Mouse (Mus musculus) forebrain, postnatal 0 days (tissue): ENCODE data around the gene Nfia. TPM values are rescaled to one million over a fixed set of nuclear protein-coding genes. Genes with fewer than 3 reads are reported as not detected.

ENCODE experiments used
- ATAC-seq: fragments of 200-750 bp; cut with Nextera tagmentation; 2 replicates; pipeline ENCODE4 v1.8.0; 2017; ENCODE audit warnings: mild to moderate bottlenecking, moderate library complexity
- DNase-seq: peaks from one replicate; pipeline ENCODE4 v3.0.0-alpha.2; 2015
- H3K27ac ChIP-seq: fragments of 300-500 bp; sonication (generic); 2 replicates; pipeline ENCODE4 v1.5.1; 2014; ENCODE audit warnings: low read depth, mild to moderate bottlenecking, antibody characterized with exemption, low read length, moderate library complexity, mixed read lengths
- H3K27me3 ChIP-seq: fragments of 300-500 bp; sonication (generic); 2 replicates; pipeline ENCODE4 v1.6.1; 2014; ENCODE audit warnings: mild to moderate bottlenecking, low read length, mixed read lengths; ENCODE audit not compliant: insufficient read depth
- H3K36me3 ChIP-seq: fragments of 300-500 bp; sonication (generic); 2 replicates; pipeline ENCODE4 v1.6.1; 2014; ENCODE audit warnings: mild to moderate bottlenecking, moderate library complexity; ENCODE audit not compliant: insufficient read depth
- H3K4me1 ChIP-seq: fragments of 300-500 bp; sonication (generic); 2 replicates; pipeline ENCODE4 v1.6.1; 2014; ENCODE audit warnings: antibody characterized with exemption; ENCODE audit not compliant: insufficient read depth
- H3K4me2 ChIP-seq: fragments of 300-500 bp; sonication (generic); 2 replicates; pipeline ENCODE4 v1.6.1; 2014; ENCODE audit warnings: low read depth, mild to moderate bottlenecking, moderate library complexity
- H3K4me3 ChIP-seq: fragments of 300-500 bp; sonication (generic); 2 replicates; pipeline ENCODE4 v1.5.1; 2014; ENCODE audit warnings: low read depth, low read length, mixed read lengths
- H3K9ac ChIP-seq: fragments of 300-500 bp; sonication (generic); 2 replicates; pipeline ENCODE4 v1.6.1; 2014; ENCODE audit warnings: mild to moderate bottlenecking
- H3K9me3 ChIP-seq: fragments of 300-500 bp; sonication (generic); 2 replicates; pipeline ENCODE4 v1.6.1; 2016; ENCODE audit warnings: low read length
- CTCF ChIP-seq: sonication (generic); IDR thresholded peaks from 2 replicates; pipeline ENCODE4 v1.5.1; 2016; ENCODE audit warnings: antibody characterized with exemption, control low read depth, low read depth
- WGBS: fragments of 180-500 bp; shearing (Covaris S2); extraction: QIAGEN DNeasy Blood & Tissue Kit; methylation state at CpG from one replicate; pipeline ENCODE4 v1.1.7; 2014; 5-methylcytosine and 5-hydroxymethylcytosine counted together
- polyA plus RNA-seq: library from polyadenylated mRNA; unstranded; fragments of >200 nt; fragmentation: Nextera tagmentation; extraction: Ambion mirVana; gene quantifications from 2 replicates; pipeline ENCODE4 v1.2.1, GENCODE M21; 2015
- total RNA-seq: library from RNA; depleted of rRNA; stranded (reverse); fragments of >200 nt; gene quantifications from 2 replicates; pipeline ENCODE4 v1.2.3, GENCODE M21; 2014

Gene Nfia
- total and polyA plus RNA-seq, 2 experiments from 2014 or later = 44.1 to 57.5 TPM

- 29% methylated on average over 1 of the region's 1 CpGs for WGBS
- H3K4me2 ChIP-seq = no peak overlapping the region
- H3K27ac ChIP-seq = no peak overlapping the region
- H3K9me3 ChIP-seq = no peaks in the 10 kb centered on the region
- H3K4me1 ChIP-seq = no peaks in the 10 kb centered on the region
- H3K27me3 ChIP-seq = 0 out of 2 replicates have a peak, but pooled peaks cover 4% of the 10 kb centered on the region
- H3K4me3 ChIP-seq = no peak overlapping the region
- no peak for TF ChIP-seq CTCF
- no peak for ATAC-seq
- H3K36me3 ChIP-seq = no peaks in the 10 kb centered on the region
- no peak overlapping the region for H3K9ac ChIP-seq
- DNase-seq = no peak
These were observed 19.0 kb upstream of the Nfia start for GRCm38 (mm10) chr4:97753521-97753920.

DNA sequence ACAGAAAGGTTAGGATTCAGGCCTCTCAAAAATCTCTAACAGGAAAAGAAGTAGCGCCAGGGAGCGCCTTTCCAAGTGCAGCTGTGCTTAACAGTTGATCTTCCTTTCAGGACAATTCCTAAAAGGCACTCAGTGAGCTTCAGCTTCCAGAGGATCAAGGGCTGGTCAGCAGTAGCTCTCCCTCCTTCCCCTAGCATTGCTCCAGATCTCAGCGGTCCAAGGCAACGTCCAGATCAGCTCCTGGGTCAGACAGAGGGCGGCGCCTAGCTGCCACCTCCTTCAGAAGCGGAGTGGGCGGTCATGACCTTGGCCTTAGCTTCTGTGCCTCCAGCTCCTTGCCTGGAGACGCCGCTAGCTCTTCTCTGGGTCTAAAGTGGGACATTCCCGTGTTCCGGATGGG is 18.3 kb upstream of the Nfia start:
- no peak for ATAC-seq
- Histone ChIP-seq H3K27ac (no peak overlapping the region), H3K4me2 (no peak overlapping the region), H3K9me3 (no peaks in the 10 kb centered on the region), H3K36me3 (no peaks in the 10 kb centered on the region), H3K9ac (no peak overlapping the region), H3K4me1 (no peaks in the 10 kb centered on the region), H3K27me3 (0 out of 2 replicates have a peak, but pooled peaks cover 4% of the 10 kb centered on the region), H3K4me3 (no peak overlapping the region)
- 39% methylated on average over 12 of the region's 12 CpGs for WGBS
- TF ChIP-seq CTCF = no peak
- DNase-seq = no peak

GRCm38 (mm10) chr4:97757207-97757977 is 15.1 kb upstream of the Nfia start:
- Histone ChIP-seq H3K4me3 (peak overlapping the region; percentile 68), H3K27me3 (0 out of 2 replicates have a peak, but pooled peaks cover 3% of the 10 kb centered on the region), H3K4me1 (no peaks in the 10 kb centered on the region), H3K27ac (peak overlapping the region; percentile 86), H3K9me3 (no peaks in the 10 kb centered on the region), H3K9ac (peak overlapping the region; percentile 79), H3K4me2 (peak overlapping the region; percentile 76), H3K36me3 (no peaks in the 10 kb centered on the region)
- TF ChIP-seq CTCF = peak; percentile 1; the same call in 1 of the 2 replicates
- peak; percentile 76 for ATAC-seq
- peak; percentile 82 for DNase-seq
- WGBS = under 1% methylated on average over 38 of the region's 38 CpGs

GRCm38 (mm10) chr4:97757978-97758461 is 14.5 kb upstream of the Nfia start:
- Histone ChIP-seq H3K4me1 (no peaks in the 10 kb centered on the region), H3K4me2 (peak overlapping the region; percentile 76), H3K27me3 (no peaks in the 10 kb centered on the region), H3K36me3 (no peaks in the 10 kb centered on the region), H3K27ac (peak overlapping the region; percentile 86), H3K9ac (peak overlapping the region; percentile 79), H3K4me3 (peak overlapping the region; percentile 68), H3K9me3 (no peaks in the 10 kb centered on the region)
- peak; percentile 50 for TF ChIP-seq CTCF
- DNase-seq (peak; percentile 74), ATAC-seq (peak; percentile 83)
- WGBS = 0% methylated on average over 14 of the region's 14 CpGs

- H3K27me3 ChIP-seq = no peaks in the 10 kb centered on the region
- peak overlapping the region; percentile 35; the same call in 1 of the 2 replicates for H3K9ac ChIP-seq
- no peaks in the 10 kb centered on the region for H3K9me3 ChIP-seq
- H3K4me2 ChIP-seq = peak overlapping the region; percentile 76
- no peaks in the 10 kb centered on the region for H3K4me1 ChIP-seq
- no peak for TF ChIP-seq CTCF
- no peak for ATAC-seq
- no peaks in the 10 kb centered on the region for H3K36me3 ChIP-seq
- 22% methylated on average over 3 of the region's 3 CpGs for WGBS
- peak overlapping the region; percentile 86 for H3K27ac ChIP-seq
- DNase-seq = no peak
- H3K4me3 ChIP-seq = peak overlapping the region; percentile 68
These were observed 13.9 kb upstream of the Nfia start for GRCm38 (mm10) chr4:97758661-97759060.

DNA sequence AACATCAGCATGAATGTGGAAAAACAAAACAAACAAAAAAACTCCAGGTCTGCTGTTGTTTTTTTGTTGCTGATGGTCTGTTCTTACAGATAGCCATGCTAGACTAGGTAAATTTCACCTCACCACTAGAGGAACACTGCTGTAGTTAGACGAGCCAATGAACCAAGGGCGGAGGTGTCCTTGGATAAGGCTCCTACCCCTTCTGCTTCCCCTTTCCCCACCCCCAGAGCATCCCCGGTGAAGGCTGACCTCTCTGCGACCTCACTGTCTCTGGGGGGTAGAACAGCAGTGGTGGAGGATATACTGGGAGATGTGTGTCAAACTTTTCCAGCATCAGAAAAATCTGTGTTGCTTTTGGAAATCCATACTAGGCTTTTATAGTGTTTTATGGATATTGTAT is 7.9 kb upstream of the Nfia start:
- Histone ChIP-seq H3K27ac (no peak overlapping the region), H3K4me3 (no peak overlapping the region), H3K27me3 (no peaks in the 10 kb centered on the region), H3K4me2 (no peak overlapping the region), H3K9ac (no peak overlapping the region), H3K9me3 (no peaks in the 10 kb centered on the region), H3K4me1 (no peaks in the 10 kb centered on the region), H3K36me3 (no peaks in the 10 kb centered on the region)
- no peak for TF ChIP-seq CTCF
- WGBS = 49% methylated on average over 4 of the region's 4 CpGs
- DNase-seq (no peak), ATAC-seq (no peak)

GRCm38 (mm10) chr4:97765341-97766020 is 7.1 kb upstream of the Nfia start:
- H3K9me3 ChIP-seq = no peaks in the 10 kb centered on the region
- 73% methylated on average over 4 of the region's 4 CpGs for WGBS
- H3K36me3 ChIP-seq = no peaks in the 10 kb centered on the region
- DNase-seq = no peak
- H3K4me3 ChIP-seq = no peak overlapping the region
- ATAC-seq = no peak
- no peak overlapping the region for H3K4me2 ChIP-seq
- TF ChIP-seq CTCF = no peak
- H3K27ac ChIP-seq = no peak overlapping the region
- H3K9ac ChIP-seq = no peak overlapping the region
- no peaks in the 10 kb centered on the region for H3K27me3 ChIP-seq
- no peaks in the 10 kb centered on the region for H3K4me1 ChIP-seq
